Mouse (Mus musculus) heart, embryonic 16.5 days (tissue): ENCODE data around the gene Phldb1. TPM values are rescaled to one million over a fixed set of nuclear protein-coding genes. Genes with fewer than 3 reads are reported as not detected.

Experiments
- ATAC-seq: fragments of 200-750 bp; cut with Nextera tagmentation; replicated peaks from 2 replicates; pipeline ENCODE4 v1.8.0; 2017; ENCODE audit warnings: moderate number of reproducible peaks; ENCODE audit not compliant: insufficient read depth, low FRiP score; ENCODE audit errors: extremely low read depth
- H3K27ac ChIP-seq: fragments of 300-500 bp; sonication (generic); 2 replicates; pipeline ENCODE4 v1.5.1; 2014; ENCODE audit warnings: mild to moderate bottlenecking, low read length, control low read depth, moderate library complexity
- H3K27me3 ChIP-seq: fragments of 300-500 bp; sonication (generic); 2 replicates; pipeline ENCODE4 v1.6.1; 2014; ENCODE audit warnings: low read length, mixed read lengths; ENCODE audit not compliant: control insufficient read depth, insufficient read depth
- H3K36me3 ChIP-seq: fragments of 300-500 bp; sonication (generic); 2 replicates; pipeline ENCODE4 v1.6.1; 2014; ENCODE audit not compliant: control insufficient read depth, insufficient read depth
- H3K4me1 ChIP-seq: fragments of 300-500 bp; sonication (generic); 2 replicates; pipeline ENCODE4 v1.6.1; 2014; ENCODE audit warnings: low read length, mixed read lengths; ENCODE audit not compliant: control insufficient read depth, insufficient read depth
- H3K4me2 ChIP-seq: fragments of 300-500 bp; sonication (generic); 2 replicates; pipeline ENCODE4 v1.6.1; 2014; ENCODE audit warnings: low read depth, mild to moderate bottlenecking, control low read depth, low read length
- H3K4me3 ChIP-seq: fragments of 300-500 bp; sonication (generic); 2 replicates; pipeline ENCODE4 v1.5.1; 2014; ENCODE audit warnings: mild to moderate bottlenecking, control low read depth, low read length
- H3K9ac ChIP-seq: fragments of 300-500 bp; sonication (generic); 2 replicates; pipeline ENCODE4 v1.6.1; 2014; ENCODE audit warnings: low read length, control low read depth
- H3K9me3 ChIP-seq: fragments of 300-500 bp; sonication (generic); replicated peaks from 2 replicates; pipeline ENCODE4 v1.6.1; 2016; ENCODE audit warnings: low read length; ENCODE audit not compliant: control insufficient read depth
- WGBS: fragments of 180-500 bp; shearing (Covaris S2); extraction: QIAGEN DNeasy Blood & Tissue Kit; methylation state at CpG from one replicate; pipeline ENCODE4 v1.1.7; 2014; 5-methylcytosine and 5-hydroxymethylcytosine counted together
- polyA plus RNA-seq: library from polyadenylated mRNA; unstranded; fragments of >200 nt; fragmentation: Nextera tagmentation; extraction: Ambion mirVana; gene quantifications from 2 replicates; pipeline ENCODE4 v1.2.1, GENCODE M21; 2015

Phldb1 gene
- polyA plus RNA-seq, 1 experiment from 2014 or later, result 25.9 TPM

DNA sequence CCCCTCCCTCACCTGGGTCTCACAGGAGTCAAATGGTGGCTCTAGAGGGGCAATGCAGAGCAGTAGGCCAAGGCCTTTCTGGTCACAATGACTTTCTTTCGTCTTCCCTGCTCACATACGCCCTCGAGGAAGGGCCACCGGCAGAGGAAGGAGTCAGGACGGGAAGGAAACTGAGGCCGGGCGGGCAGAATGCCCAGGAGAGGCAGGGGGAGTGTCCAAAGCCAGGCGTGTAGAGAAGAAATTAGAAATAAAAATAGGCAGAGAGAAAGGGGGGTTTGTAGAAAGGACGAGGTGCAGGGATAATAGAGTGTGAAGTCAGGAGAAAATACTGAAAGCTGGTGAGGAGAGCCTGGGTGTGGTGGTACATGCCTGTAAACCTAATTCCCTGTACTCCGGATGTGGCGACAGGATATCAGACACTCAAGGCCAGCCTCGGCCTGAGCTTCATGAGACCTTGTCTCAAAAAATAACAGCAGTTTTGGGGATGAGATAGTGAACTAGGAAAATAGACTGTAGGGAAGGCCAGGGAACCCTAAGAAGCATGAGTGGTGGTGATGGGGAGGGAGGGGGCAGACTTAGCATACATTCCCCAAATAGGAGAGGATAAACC is 2.0 kb downstream of the Phldb1 start:
- Histone ChIP-seq H3K36me3 (no peaks in the 10 kb centered on the region), H3K9me3 (no peaks in the 10 kb centered on the region), H3K4me3 (peak overlapping the region; percentile 76), H3K4me1 (peaks cover 4% of the 10 kb centered on the region), H3K9ac (peak overlapping the region; percentile 80), H3K4me2 (peak overlapping the region; percentile 99), H3K27me3 (no peaks in the 10 kb centered on the region), H3K27ac (peak overlapping the region; percentile 79)
- ATAC-seq, result no peak
- WGBS, result 51% methylated on average over 12 of the region's 12 CpGs

DNA sequence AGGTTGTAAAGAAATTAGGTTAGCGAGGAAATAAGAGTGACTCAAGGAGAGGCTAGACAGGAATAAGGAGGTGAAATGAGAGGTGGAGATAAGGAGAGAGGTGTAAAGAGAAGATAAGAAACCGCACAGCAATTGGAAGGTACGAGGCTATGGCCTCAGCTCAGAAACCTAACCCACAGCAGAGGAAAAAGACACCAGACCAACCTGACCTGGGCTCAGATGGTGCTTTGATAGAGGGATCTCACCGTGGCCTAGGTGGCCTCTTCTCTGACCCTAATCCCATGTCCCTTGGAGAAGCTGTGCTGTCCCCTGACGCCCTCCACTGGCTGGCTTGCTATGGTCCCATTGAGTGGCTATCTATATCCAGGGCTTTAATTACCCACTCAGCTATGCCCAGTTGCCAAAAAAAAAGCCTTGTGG is 2.9 kb downstream of the Phldb1 start:
- no peaks in the 10 kb centered on the region for H3K36me3 ChIP-seq
- no peak overlapping the region for H3K9ac ChIP-seq
- no peak overlapping the region; the same call in 1 of the 2 replicates for H3K4me2 ChIP-seq
- ATAC-seq, result no peak
- H3K9me3 ChIP-seq, result no peaks in the 10 kb centered on the region
- no peaks in the 10 kb centered on the region for H3K27me3 ChIP-seq
- H3K27ac ChIP-seq, result no peak overlapping the region
- H3K4me3 ChIP-seq, result no peak overlapping the region
- 48% methylated on average over 5 of the region's 5 CpGs for WGBS
- peaks cover 4% of the 10 kb centered on the region for H3K4me1 ChIP-seq

DNA sequence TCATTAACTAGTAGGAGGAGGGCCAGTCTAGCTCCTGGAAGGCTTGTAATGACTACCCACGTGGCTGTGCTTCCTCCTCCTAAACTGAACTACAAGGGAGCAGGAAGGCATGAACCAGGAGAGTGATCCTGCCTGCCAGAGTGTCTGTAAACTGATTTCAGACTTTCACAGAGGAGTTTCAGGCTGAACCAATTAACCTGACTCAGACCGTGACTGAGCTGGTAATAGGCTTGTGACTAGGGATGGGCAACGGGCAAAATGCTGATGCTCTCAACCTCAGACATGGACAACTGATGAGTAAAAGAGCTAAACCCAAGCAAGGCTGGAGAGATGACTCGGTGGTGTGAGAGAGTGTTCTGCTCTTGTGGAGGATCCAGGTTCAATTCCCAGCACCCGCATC is 7.6 kb downstream of the Phldb1 start:
- Histone ChIP-seq H3K36me3 (no peaks in the 10 kb centered on the region), H3K27me3 (no peaks in the 10 kb centered on the region), H3K9ac (no peak overlapping the region), H3K9me3 (no peaks in the 10 kb centered on the region), H3K4me1 (peaks cover 37% of the 10 kb centered on the region), H3K4me3 (no peak overlapping the region), H3K4me2 (no peak overlapping the region), H3K27ac (no peak overlapping the region)
- ATAC-seq, result no peak
- WGBS, result 78% methylated on average over 5 of the region's 5 CpGs

DNA sequence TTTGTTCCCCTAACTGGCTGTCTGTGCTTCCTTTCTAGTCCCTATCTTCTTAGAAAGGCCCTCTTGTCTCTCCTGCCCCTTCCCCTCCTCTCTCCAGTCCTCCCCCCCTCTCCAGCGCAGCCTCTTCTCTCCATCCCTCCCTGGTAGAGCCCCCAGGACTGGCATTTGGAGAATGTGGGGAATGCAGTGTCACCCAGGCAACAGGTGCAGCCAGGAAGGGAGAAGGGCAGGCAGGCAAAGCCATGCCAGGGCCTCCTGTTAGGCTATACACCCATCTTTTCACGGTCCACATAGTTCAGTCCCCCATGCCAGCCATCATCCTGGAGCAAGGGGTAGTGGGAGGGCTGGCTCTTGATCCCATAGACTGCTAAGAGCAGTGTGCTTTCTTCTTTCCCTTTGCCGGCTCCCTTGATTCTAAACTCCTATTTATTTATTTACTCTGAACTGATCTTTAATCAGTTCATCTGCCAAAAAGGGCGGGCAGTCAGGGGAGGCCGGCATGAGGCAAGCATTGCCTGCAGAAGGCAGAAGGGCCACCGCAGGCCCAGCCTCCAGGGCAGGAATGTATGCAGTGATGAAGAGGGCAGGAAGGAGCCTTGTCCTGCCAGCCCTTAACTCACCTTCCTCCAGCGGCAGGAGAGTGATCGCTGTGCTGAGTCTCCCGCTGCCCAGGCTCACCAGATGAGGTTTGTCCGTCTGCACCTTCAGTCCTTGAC is 8.4 kb downstream of the Phldb1 start:
- no peak overlapping the region for H3K9ac ChIP-seq
- H3K4me3 ChIP-seq, result no peak overlapping the region
- no peak overlapping the region for H3K27ac ChIP-seq
- H3K4me2 ChIP-seq, result no peak overlapping the region
- 35% methylated on average over 10 of the region's 10 CpGs for WGBS
- no peaks in the 10 kb centered on the region for H3K9me3 ChIP-seq
- H3K27me3 ChIP-seq, result no peaks in the 10 kb centered on the region
- H3K36me3 ChIP-seq, result no peaks in the 10 kb centered on the region
- no peak; the same call in 1 of the 2 replicates for ATAC-seq
- peaks cover 44% of the 10 kb centered on the region for H3K4me1 ChIP-seq

DNA sequence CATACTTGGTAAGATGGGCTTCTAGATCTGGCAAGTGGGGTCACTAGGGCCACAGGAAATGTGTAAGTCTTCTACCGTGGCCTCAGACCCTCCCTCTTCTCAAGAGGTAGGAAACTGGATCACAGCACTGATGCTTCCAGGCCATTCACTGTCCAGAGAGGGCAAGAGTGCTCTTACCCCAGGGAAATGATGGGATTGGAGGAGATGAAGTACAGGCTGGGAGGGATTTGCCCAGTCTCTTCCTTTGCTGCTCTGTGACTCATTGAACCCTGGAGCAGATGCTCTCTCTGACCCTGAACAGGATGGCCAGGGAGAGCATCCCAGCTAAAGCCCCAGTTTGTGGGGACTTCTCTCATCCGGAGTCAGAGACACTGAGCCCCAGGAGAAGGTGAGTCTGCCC is 10.3 kb downstream of the Phldb1 start:
- WGBS, result 44% methylated on average over 2 of the region's 2 CpGs
- Histone ChIP-seq H3K27me3 (no peaks in the 10 kb centered on the region), H3K4me1 (peaks cover 60% of the 10 kb centered on the region), H3K36me3 (no peaks in the 10 kb centered on the region), H3K9ac (no peak overlapping the region), H3K9me3 (no peaks in the 10 kb centered on the region), H3K4me3 (no peak overlapping the region), H3K27ac (no peak overlapping the region), H3K4me2 (no peak overlapping the region)
- no peak for ATAC-seq

DNA sequence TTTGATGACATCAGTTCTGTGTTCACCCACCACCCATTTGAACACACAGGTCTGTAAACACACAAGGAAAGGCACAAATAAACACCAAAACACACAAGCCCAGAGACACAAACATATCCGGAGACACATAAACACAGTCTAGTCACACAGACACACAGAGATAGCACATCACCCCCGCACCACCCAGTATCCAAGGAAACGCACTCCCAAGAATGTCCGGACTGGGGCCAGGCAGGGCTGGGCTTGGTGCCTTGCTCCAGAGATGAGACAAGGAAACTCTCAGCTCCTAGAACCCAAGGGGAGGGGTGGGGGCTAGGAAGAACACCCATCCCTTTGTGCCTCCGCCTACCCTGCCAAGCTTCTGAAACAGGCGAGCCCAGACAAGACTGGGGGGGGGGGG is 10.8 kb downstream of the Phldb1 start:
- H3K27me3 ChIP-seq, result no peaks in the 10 kb centered on the region
- H3K9ac ChIP-seq, result no peak overlapping the region
- no peak for ATAC-seq
- H3K36me3 ChIP-seq, result no peaks in the 10 kb centered on the region
- no peak overlapping the region for H3K4me2 ChIP-seq
- 48% methylated on average over 6 of the region's 6 CpGs for WGBS
- no peaks in the 10 kb centered on the region for H3K9me3 ChIP-seq
- H3K4me3 ChIP-seq, result no peak overlapping the region
- no peak overlapping the region for H3K27ac ChIP-seq
- H3K4me1 ChIP-seq, result peaks cover 64% of the 10 kb centered on the region

DNA sequence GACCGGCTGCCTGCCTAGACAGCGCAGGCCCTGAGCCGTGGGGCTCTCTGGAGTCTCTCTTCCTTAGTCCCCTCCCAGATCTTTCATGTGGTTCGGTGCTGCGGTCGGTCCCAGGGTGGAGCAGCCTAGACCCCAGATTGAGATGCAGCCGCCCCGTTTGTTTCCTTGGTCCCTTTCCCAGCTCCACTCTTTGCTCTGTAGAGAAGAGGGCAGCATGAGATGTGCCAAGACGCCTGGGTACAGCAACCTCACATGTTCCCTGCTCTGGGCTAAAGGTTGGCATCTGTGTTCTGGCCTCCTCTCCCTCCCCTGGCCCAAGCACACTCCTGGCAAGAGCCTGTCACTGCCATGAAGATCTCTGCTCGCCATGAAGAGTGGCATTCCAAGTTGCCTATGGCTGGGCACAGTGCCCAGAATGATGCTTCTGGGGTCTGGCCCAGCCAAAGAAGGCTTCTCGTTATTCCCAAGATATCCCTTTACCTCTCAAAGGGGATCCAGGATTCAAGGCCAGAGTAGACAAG is 11.4 kb downstream of the Phldb1 start:
- peaks cover 66% of the 10 kb centered on the region for H3K4me1 ChIP-seq
- WGBS, result 50% methylated on average over 11 of the region's 11 CpGs
- H3K9me3 ChIP-seq, result no peaks in the 10 kb centered on the region
- H3K9ac ChIP-seq, result no peak overlapping the region
- H3K27ac ChIP-seq, result peak overlapping the region; percentile 58; the same call in 1 of the 2 replicates
- ATAC-seq, result no peak
- H3K27me3 ChIP-seq, result no peaks in the 10 kb centered on the region
- H3K36me3 ChIP-seq, result no peaks in the 10 kb centered on the region
- H3K4me2 ChIP-seq, result no peak overlapping the region
- no peak overlapping the region for H3K4me3 ChIP-seq

DNA sequence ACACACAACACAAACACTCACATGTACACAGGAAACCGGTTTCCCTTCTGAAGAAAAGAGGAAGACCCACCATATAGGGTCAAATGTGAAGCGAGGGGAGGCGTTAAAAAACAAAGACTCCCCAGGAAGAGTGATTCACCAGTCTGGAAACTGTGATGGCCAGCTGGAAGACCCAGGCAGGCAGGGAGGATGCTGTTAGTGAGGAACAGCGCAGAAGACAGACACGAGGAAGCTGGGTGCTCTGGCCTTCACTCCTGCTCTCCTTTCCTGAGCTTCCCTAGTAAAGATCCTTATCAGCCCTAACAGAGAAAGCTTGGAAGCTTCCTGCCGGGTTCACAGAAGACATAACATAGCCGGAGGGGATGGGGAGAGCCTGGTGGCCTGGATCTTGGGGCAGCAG is 12.0 kb downstream of the Phldb1 start:
- Histone ChIP-seq H3K36me3 (no peaks in the 10 kb centered on the region), H3K4me3 (no peak overlapping the region), H3K4me2 (no peak overlapping the region), H3K9ac (no peak overlapping the region), H3K27me3 (no peaks in the 10 kb centered on the region), H3K4me1 (peaks cover 71% of the 10 kb centered on the region), H3K27ac (peak overlapping the region; percentile 69), H3K9me3 (no peaks in the 10 kb centered on the region)
- WGBS, result 38% methylated on average over 7 of the region's 7 CpGs
- ATAC-seq, result no peak

DNA sequence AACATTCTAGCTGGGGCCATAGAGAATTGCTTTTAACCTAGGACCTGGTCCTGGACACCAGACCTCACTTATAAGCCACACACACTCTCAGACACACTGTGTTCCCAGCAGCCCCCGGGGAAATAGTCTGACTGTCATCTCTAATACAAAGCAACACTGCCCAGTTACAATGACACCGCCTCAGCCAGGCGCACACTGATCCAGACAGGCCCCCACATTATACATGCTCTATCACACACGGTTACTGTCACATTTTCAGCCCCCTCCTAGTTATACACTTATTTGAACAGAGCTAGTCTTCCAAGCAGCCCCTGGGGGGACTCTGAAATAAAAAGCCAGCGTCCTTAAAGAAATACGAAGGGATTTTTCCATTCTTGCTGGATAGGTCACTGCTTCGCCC is 12.4 kb downstream of the Phldb1 start:
- Histone ChIP-seq H3K4me3 (no peak overlapping the region), H3K36me3 (no peaks in the 10 kb centered on the region), H3K27ac (peak overlapping the region; percentile 69), H3K9me3 (no peaks in the 10 kb centered on the region), H3K4me1 (peaks cover 73% of the 10 kb centered on the region), H3K27me3 (no peaks in the 10 kb centered on the region), H3K4me2 (no peak overlapping the region), H3K9ac (no peak overlapping the region)
- 66% methylated on average over 7 of the region's 7 CpGs for WGBS
- ATAC-seq, result no peak
